Mouse (Mus musculus) ES-E14 (cell line): ENCODE data around the gene 1700015F17Rik. TPM values are rescaled to one million over a fixed set of nuclear protein-coding genes. Genes with fewer than 3 reads are reported as not detected.

Source experiments
- DNase-seq: peaks from one replicate; pipeline ENCODE4 v3.0.0-alpha.2; 2013; ENCODE audit warnings: low read depth, low spot score
- H3K27ac ChIP-seq: 2 replicates; pipeline ENCODE4 v1.5.1; 2012; ENCODE audit warnings: low read depth, mild to moderate bottlenecking, low read length, moderate library complexity, mixed read lengths; ENCODE audit not compliant: poor library complexity, insufficient read depth, severe bottlenecking
- H3K36me3 ChIP-seq: 2 replicates; pipeline ENCODE4 v1.6.1; 2012; ENCODE audit warnings: mild to moderate bottlenecking, low read length, moderate library complexity, mixed read lengths; ENCODE audit not compliant: control insufficient read depth, poor library complexity, insufficient read depth, severe bottlenecking
- H3K4me1 ChIP-seq, 2 experiments: fragments of 150-350 bp in 1 of 2; sonication (generic) in 1 of 2; 2 replicates each; pipeline ENCODE4 v1.6.1; 2012; ENCODE audit warnings: low read length in 2 of 2, mild to moderate bottlenecking in 1 of 2, mixed read lengths in 1 of 2; ENCODE audit not compliant: control insufficient read depth in 2 of 2, insufficient read depth in 2 of 2, poor library complexity in 1 of 2
- H3K4me3 ChIP-seq, 2 experiments: fragments of 150-350 bp in 1 of 2; sonication (generic) in 1 of 2; 2 replicates each; pipeline ENCODE4 v1.5.1; 2012; ENCODE audit warnings: low read length in 2 of 2, low read depth in 1 of 2, mild to moderate bottlenecking in 1 of 2, mixed read lengths in 1 of 2; ENCODE audit not compliant: insufficient read depth in 1 of 2, poor library complexity in 1 of 2, severe bottlenecking in 1 of 2
- H3K9ac ChIP-seq: 2 replicates; pipeline ENCODE4 v1.6.1; 2012; ENCODE audit warnings: low read depth, mild to moderate bottlenecking, low read length, mixed read lengths; ENCODE audit not compliant: poor library complexity, insufficient read depth, severe bottlenecking
- H3K9me3 ChIP-seq: fragments of 150-350 bp; sonication (generic); 2 replicates; pipeline ENCODE4 v1.6.1; 2012; ENCODE audit warnings: low read depth, mild to moderate bottlenecking, low read length; ENCODE audit not compliant: control insufficient read depth, insufficient read depth
- CHD2 ChIP-seq: IDR thresholded peaks from 2 replicates; pipeline ENCODE4 v1.6.1; 2014; ENCODE audit warnings: mild to moderate bottlenecking, low read depth, low read length, inconsistent platforms
- HCFC1 ChIP-seq: IDR thresholded peaks from 2 replicates; pipeline ENCODE4 v1.6.1; 2012; ENCODE audit warnings: low read length, inconsistent platforms, borderline replicate concordance; ENCODE audit not compliant: insufficient read depth
- MAFK ChIP-seq: IDR thresholded peaks from 2 replicates; pipeline ENCODE4 v1.6.1; 2014; ENCODE audit warnings: mild to moderate bottlenecking, low read depth, low read length, inconsistent platforms; ENCODE audit not compliant: insufficient read depth
- ZC3H11A ChIP-seq: IDR thresholded peaks from 2 replicates; pipeline ENCODE4 v1.6.1; 2012; ENCODE audit warnings: low read depth, mild to moderate bottlenecking, inconsistent platforms, low read length, borderline replicate concordance
- ZNF384 ChIP-seq: IDR thresholded peaks from 2 replicates; pipeline ENCODE4 v1.6.1; 2012; ENCODE audit warnings: low read depth, low read length, inconsistent platforms
- in situ Hi-C, 2 experiments: fragments of 600-800 bp; cut with MboI; formaldehyde crosslinking; loops; one replicate each; pipeline ENCODE4 v1.15.1; 2025; ENCODE audit warnings: low sequenced_read_pairs in 2 of 2, inconsistent platforms in 1 of 2; ENCODE audit not compliant: unreplicated experiment in 2 of 2
- total RNA-seq: library from RNA; depleted of rRNA; stranded (reverse); fragments of 300-350 nt; gene quantifications from 2 replicates; pipeline ENCODE4 v1.2.3, GENCODE M21; 2012

Gene 1700015F17Rik
- total RNA-seq, 1 experiment: not detected

GRCm38 (mm10) chr5:5481662-5482061 is 2.7 kb upstream of the 1700015F17Rik start:
- H3K27ac ChIP-seq: no peak overlapping the region
- H3K36me3 ChIP-seq: no peaks in the 10 kb centered on the region
- TF ChIP-seq CHD2 (no peak), HCFC1 (no peak), ZNF384 (no peak)
- no peak overlapping the region for H3K4me3 ChIP-seq
- H3K4me1 ChIP-seq: no peaks in the 10 kb centered on the region
- in situ Hi-C loops: loop anchor here in 1 of 2 experiments (10.0 kb wide), 1 partner anchor 517 kb away; no protein-coding TSS in a partner anchor
- no peak for DNase-seq
- no peaks in the 10 kb centered on the region for H3K9me3 ChIP-seq
- H3K9ac ChIP-seq: no peak overlapping the region

DNA sequence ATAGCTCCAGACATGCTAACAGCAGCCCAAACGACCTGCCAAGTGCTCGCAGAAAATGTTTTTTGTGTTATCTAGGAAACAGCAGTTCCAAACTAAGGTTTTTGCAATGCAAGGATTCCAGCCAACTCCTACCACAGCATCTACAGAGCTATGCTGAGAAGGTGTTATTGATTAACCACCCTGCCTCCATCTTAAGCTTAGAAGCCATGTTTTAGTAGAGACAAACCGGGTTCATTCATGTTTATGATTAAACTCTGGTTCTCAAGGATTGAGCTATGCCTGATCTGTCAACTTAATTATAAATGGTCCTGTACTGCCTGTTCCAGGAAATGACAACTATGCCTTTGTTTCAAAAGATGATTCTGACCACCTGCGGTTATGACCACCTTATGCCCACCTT is 2.8 kb downstream of the 1700015F17Rik start:
- TF ChIP-seq ZNF384 (no peak), HCFC1 (no peak), CHD2 (no peak), MAFK (no peak), ZC3H11A (no peak)
- no peak for DNase-seq
- Histone ChIP-seq H3K9me3 (no peaks in the 10 kb centered on the region), H3K4me1 (no peaks in the 10 kb centered on the region), H3K36me3 (no peaks in the 10 kb centered on the region), H3K27ac (no peak overlapping the region), H3K4me3 (no peak overlapping the region), H3K9ac (no peak overlapping the region)
- in situ Hi-C loops: no loop called here

GRCm38 (mm10) chr5:5465256-5465655 is 13.7 kb downstream of the 1700015F17Rik start:
- no peaks in the 10 kb centered on the region for H3K9me3 ChIP-seq
- in situ Hi-C loops: no loop called here
- H3K36me3 ChIP-seq: no peaks in the 10 kb centered on the region
- no peak overlapping the region for H3K27ac ChIP-seq
- no peak for DNase-seq
- no peaks in the 10 kb centered on the region for H3K4me1 ChIP-seq
- no peak overlapping the region for H3K4me3 ChIP-seq
- TF ChIP-seq MAFK (no peak), HCFC1 (no peak), ZNF384 (no peak), CHD2 (no peak), ZC3H11A (no peak)
- no peak overlapping the region for H3K9ac ChIP-seq

- H3K27ac ChIP-seq: no peak overlapping the region
- no peak for DNase-seq
- H3K4me1 ChIP-seq: no peaks in the 10 kb centered on the region
- H3K4me3 ChIP-seq: no peak overlapping the region
- no peak overlapping the region for H3K9ac ChIP-seq
- in situ Hi-C loops: no loop called here
- H3K9me3 ChIP-seq: no peaks in the 10 kb centered on the region
- no peaks in the 10 kb centered on the region for H3K36me3 ChIP-seq
- no peak for TF ChIP-seq HCFC1
- TF ChIP-seq ZNF384: no peak
- TF ChIP-seq MAFK: no peak
- no peak for TF ChIP-seq ZC3H11A
- no peak for TF ChIP-seq CHD2
These were observed 47.1 kb downstream of the 1700015F17Rik start for GRCm38 (mm10) chr5:5431746-5432438.

DNA sequence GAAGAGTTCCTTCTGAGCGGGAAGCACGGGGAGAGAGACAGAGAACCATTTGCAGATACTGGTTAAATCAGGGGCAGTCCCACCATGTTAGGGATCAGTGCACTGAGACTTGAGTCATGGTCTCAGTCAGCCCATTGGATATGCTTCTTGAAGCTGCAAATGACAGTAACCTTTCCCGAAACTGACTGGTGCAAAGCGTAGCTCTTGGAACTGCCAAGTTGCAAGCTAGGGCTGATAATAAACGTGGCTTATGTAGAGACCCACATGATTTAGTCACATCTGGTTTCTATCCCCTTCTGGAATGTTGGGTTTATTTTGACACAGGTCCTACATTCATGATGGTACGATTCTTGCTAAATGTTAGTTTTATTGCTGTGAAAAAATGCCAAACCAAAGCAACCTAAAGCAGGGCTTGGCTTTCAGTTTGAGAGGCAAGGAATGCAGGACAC is 55.2 kb downstream of the 1700015F17Rik start:
- no peak for DNase-seq
- H3K4me1 ChIP-seq: no peaks in the 10 kb centered on the region
- in situ Hi-C loops: no loop called here
- H3K36me3 ChIP-seq: no peaks in the 10 kb centered on the region
- no peak overlapping the region for H3K27ac ChIP-seq
- no peak overlapping the region for H3K9ac ChIP-seq
- TF ChIP-seq HCFC1: no peak
- no peak for TF ChIP-seq MAFK
- TF ChIP-seq ZNF384: no peak
- TF ChIP-seq CHD2: no peak
- no peak overlapping the region for H3K4me3 ChIP-seq
- H3K9me3 ChIP-seq: no peaks in the 10 kb centered on the region
